Mouse (Mus musculus): Measurements from ENCODE around the gene Sec31b.

Sec31b gene

GRCm38 (mm10) chr19:44530018-44530417 is 15.6 kb downstream of the Sec31b start:
- no peak for ATAC-seq (ENCODE audit: low TSS enrichment)

DNA sequence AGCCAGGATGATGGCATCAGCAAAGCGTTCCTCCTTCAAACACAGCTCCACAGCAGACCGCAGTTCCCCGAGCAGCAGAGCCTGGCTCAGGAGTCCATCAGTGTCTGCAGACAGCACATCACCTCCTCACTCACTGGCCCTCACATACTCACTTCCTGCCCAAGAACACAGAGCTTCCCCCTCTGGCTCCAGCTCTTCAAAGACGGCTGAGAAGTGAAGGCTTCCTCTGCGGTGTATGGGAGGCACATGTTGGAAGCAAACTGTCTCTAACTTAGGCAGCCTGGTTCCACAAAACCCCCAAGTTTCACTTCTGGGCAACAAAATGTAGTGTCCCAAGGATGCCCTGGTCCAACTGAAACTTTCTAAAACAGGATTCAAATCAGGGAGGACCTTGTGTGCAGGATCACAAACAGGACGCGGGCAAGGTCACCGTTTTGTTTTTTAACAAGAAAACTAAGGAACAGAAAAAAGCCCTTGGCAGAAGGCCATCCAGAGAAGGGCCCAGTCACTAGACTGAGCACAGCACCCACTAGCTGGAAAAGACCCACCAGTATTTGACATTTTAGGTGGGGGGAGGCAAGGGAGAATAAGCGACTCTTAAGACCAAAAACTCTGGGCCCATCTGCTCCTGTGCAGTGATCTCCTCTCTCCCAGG is 20.0 kb downstream of the Sec31b start:
- ATAC-seq (ENCODE audit: low TSS enrichment), result no peak

GRCm38 (mm10) chr19:44519152-44519551 is 26.5 kb downstream of the Sec31b start:
- no peak for ATAC-seq (ENCODE audit: low TSS enrichment)

- no peak for ATAC-seq (ENCODE audit: low TSS enrichment)
Measured at GRCm38 (mm10) chr19:44517996-44518768, 27.5 kb downstream of the Sec31b start.

DNA sequence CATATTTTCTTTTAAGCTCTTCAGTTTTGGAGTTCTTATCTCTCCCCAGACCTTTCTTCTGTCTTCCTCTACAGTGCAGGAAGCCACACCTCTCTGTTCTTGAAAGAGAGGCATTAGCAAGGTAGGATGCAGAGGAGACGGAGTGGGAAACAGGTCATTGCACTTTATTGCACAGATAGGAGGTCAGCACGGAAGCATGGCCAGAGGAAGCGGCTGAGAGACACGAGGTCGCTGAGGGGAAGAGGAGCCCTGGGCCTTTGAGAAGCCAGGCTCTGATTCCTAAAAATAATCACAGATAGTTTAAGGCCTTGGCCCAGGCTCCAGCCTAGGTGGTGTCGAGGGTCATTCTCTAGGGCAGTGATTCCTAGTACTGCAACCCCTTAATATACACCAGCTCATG is 29.9 kb downstream of the Sec31b start:
- no peak for ATAC-seq (ENCODE audit: low TSS enrichment)

DNA sequence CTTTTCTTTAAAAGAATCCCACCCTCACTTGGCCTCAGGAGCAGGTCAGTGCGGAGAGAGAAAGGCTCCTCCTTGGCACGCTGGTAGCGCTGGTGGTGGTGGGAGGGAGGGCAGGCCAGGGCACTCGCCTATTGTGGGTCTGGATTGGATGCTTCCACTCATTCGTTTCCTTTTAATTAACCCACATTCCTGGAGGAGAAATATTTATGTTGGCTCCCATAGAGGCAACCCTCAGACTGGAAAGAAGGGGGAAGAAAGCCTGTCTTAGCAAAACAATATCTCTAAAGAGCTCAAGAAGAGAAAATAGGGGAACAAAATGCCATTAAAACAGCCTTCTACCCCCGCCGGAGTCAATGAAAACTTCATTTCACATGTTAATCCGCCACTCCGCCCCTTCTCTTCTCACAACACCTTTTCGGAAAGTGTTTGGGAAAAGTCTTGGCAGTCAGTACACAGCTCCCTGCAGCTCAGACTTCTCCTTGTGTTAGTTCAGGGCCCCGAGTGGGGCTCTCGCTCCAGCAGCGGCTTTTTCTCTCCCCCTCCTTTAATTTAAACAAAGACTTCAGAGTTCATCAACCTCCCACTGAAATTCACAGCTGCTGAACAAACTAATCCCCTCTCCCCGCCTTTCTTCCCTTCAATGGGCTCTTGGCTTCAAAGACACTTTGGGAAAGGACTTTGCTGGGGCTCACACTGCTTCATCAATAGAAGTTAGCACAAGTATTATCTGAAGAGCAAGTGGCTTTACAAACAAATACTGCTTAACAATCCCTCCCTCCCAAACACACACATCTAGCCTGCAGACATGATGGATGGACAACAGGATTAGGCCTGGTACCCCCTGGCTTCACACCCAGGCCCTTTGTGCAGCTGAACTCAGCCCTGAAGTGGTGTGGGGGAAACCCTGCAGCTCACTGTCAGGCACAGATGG is 30.9 kb downstream of the Sec31b start:
- no peak for ATAC-seq (ENCODE audit: low TSS enrichment)

DNA sequence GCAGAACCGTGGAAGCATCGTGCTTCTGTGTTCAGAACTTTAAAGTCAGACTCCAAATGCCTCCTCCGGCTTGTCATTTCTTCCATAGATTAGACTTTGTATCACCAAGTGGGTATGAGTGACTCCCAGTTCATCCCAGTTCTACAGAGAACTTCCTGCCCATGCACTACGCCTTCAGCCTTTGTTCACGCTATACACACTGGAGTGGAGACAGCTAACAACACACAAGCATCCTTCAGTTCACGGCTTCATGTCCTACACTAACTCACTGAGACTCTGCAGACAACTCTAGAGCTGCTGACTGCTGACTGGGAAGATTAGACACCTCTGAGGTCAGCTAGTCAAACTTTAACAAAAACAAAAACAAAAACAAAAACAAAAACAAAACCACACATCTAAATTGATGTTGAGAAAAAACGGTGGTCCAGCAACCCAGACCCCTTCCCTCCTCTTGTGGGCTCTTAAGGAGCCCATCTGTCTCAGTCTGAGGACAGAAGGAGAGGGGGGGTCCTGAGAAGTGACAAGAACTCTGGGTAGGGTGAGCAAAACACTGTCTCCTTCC is 31.7 kb downstream of the Sec31b start:
- ATAC-seq (ENCODE audit: low TSS enrichment), result no peak

DNA sequence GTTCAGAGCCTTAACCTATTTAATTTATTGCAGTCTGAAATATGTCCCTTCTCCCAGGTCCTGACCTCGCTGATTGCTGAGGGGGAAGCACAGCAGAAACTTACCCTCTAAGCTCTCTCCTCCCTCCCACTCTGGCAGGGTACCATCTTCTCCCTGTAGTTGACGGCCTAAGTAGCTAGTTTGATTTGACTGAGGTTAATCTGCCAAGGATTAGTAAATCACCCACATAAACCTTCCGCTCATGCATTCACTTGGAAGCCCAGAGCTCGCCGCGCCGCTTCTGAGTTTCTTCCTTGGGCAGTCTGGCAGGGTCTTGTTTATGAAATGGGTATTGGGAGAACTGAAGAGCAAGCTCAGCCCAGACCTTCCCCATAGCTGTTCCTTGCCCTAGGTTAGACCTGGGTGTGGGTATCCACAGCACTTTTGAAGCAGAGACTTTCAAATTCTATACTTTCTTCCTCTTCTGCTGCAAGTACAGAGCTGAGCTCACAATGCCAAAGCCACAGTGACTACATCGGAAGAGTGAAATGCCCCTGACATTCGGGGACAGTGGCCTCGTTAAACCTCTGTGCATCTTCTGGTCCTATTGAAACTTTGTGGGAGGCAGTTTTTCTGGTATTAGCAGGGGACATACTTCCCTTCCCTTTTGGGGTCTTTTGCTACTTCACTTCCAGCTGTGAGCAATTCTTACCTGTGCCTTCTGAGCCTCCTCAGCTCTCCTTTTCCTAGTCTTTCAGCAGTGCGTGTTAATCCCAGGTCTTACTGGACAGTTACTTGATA is 32.4 kb downstream of the Sec31b start:
- no peak for ATAC-seq (ENCODE audit: low TSS enrichment)

DNA sequence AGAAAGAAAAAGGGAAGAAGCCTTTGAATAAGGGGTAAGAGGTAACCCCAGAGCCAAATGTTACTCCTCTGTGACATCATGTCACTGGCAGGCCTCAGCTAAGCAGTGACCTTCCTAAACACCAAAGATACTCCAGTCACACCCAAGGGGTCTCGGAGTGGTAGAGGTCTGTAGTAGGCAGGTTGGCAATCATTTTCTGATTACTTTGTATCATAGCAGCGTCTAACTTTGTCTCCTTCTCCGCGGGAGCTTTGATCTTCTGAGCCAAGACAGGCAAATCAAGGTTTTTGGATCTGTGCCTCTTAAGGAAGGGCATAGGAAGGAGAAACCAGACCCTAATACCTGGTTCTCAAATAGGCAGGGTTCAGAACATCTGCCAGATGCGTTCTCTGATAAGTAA is 33.1 kb downstream of the Sec31b start:
- ATAC-seq (ENCODE audit: low TSS enrichment), result no peak

DNA sequence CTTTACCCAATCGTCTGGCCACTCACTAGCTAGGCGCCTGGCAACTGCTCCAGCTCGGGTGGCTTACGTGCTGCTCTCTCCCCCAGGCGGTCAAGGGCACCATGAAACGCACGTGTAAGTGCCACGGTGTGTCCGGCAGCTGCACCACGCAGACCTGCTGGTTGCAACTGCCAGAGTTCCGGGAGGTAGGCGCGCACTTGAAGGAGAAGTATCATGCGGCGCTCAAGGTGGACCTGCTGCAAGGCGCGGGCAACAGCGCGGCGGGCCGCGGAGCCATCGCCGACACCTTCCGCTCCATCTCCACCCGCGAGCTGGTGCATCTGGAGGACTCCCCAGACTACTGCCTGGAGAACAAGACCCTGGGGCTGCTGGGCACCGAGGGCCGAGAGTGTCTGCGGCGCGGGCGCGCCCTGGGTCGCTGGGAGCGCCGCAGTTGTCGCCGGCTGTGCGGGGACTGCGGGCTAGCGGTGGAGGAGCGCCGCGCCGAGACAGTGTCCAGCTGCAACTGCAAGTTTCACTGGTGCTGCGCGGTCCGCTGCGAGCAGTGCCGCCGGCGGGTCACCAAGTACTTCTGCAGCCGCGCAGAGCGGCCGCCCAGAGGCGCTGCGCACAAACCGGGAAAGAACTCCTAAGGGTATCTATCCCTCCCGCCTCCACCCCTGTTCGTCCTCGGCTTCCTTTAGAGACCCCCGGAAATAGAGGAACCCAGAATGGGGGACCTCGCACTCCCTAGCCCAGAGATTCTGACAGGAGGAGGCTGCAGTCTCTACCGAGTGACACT is 34.0 kb downstream of the Sec31b start:
- ATAC-seq (ENCODE audit: low TSS enrichment), result peak; percentile 76

DNA sequence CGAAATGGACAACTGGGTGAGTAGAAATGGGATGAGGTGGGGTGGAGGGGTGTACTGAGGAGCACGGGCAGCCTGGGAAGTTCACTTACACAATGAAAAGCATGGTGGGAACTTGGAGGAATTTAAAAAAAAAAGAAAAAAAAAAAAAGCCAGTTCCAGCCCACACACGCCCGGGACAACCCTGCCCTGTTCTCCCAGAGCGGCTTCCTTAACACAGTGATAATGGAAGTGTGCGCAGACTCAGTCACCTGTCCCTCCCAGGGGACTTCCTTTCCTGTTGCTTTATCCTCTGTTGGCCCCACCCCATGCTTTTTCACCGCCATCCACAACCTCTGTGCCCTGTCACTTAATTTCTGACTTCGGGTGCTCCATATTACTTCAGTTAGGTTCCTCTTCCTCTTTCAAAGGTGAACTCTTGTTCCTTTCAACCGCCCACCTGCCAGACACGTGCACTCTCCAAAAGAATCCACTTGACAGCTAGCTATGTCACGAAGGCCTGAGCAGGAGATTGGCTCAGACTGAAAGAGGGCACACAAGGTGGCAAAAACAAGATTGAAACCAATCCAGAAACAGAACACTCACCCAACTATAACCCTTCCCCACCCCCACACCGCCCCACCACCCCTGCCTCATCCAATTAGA is 35.0 kb downstream of the Sec31b start:
- no peak for ATAC-seq (ENCODE audit: low TSS enrichment)

DNA sequence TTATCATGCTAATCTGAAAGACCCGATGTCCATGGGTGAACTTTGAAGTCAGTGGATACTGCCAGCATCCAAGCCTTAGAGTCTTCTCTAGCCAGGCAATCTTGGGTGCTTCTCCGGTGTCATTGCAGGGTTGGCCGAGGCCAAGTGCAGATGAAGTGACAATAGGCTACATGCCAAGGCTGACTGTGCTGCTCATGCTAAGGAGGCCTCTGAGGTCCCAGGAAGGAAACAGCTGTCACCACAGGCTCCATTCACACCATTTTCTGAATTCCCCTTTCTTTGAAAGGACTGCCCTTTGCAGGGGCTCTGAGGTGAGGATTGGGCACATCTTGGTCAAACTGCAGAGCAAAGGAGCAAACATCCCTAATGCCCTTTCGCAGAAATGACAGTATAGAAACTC is 42.9 kb downstream of the Sec31b start:
- ATAC-seq (ENCODE audit: low TSS enrichment), result no peak

GRCm38 (mm10) chr19:44501925-44502324 is 43.7 kb downstream of the Sec31b start:
- no peak for ATAC-seq (ENCODE audit: low TSS enrichment)

DNA sequence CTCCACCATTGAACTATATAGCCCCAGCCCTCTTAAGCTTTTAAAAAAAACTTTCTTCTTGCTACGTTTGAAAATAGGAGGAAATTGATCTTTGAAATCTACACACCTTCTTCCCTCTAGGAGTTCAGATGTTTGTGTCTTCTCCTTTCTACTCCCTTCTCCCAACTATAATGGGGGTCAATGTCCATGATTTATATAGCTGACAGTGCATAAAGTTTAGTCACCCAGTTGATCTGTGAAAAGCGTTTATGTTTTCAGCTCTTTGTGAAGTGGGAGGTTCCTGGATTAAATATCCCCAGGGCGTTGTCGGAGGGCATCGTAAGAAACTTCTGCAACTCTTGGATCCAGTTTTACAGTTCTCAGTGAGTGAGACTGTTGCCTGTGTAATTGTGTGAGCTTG is 45.4 kb downstream of the Sec31b start:
- no peak for ATAC-seq (ENCODE audit: low TSS enrichment)

DNA sequence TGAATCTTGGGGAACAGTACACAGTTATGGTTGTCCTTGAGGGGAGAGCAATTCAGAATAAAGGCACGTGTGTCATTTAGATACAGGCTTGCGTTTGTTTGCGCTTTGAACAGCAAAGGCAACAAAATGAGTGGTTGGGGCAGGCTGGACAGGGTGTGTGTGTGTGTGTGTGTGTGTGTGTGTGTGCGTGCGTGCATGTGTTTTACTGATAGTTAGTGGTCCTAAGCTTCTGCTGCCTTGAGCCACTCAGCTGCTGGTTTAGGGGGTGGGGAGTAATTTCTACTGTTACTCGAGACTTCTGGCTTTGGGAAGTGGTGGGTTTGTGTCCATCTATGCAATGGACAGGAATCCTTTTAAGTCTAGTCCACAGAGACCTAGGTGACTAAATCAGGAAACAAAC is 46.7 kb downstream of the Sec31b start:
- no peak for ATAC-seq (ENCODE audit: low TSS enrichment)

GRCm38 (mm10) chr19:44496941-44497340 is 48.7 kb downstream of the Sec31b start:
- no peak for ATAC-seq (ENCODE audit: low TSS enrichment)

- ATAC-seq (ENCODE audit: low TSS enrichment), result no peak
Measured at GRCm38 (mm10) chr19:44496511-44496910, 49.2 kb downstream of the Sec31b start.

- no peak for ATAC-seq (ENCODE audit: low TSS enrichment)
Measured at GRCm38 (mm10) chr19:44493128-44493527, 52.5 kb downstream of the Sec31b start, which contains the start of gene Wnt8b. Wnt8b (plus strand) TSS chr19:44493472.

GRCm38 (mm10) chr19:44487266-44487665 is 58.4 kb downstream of the Sec31b start:
- ATAC-seq (ENCODE audit: low TSS enrichment), result no peak

DNA sequence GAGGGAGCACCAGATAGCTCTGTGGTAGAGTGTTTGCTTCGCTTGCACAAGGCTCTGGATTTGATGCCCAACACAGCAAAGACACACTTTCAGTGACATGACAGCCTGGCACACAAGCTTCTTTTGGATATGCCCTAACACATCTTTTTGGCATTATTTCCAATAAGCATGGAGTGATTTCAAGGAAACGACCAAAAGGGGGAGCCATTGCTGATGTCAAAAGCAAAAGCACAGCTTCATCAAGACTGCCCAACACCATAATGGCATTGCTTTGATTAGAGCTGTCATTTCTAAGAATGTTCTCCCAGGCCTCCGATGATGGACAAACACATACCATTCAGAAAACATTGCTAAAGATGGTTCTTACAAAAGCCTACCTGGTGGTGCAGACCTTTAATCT is 69.1 kb downstream of the Sec31b start:
- no peak for ATAC-seq (ENCODE audit: low TSS enrichment)

Data from frontal cortex, adult (tissue).